Mouse (Mus musculus) layer of hippocampus, adult 11-12 months (tissue): ENCODE measurements around the gene Siva1.
A peak's percentile ranks its signal among the peaks of the same experiment; 100 is the strongest.

ENCODE experiments used
- DNase-seq: peaks from one replicate; pipeline ENCODE4 v3.0.0; 2022; ENCODE audit warnings: low spot score

Gene Siva1

GRCm38 (mm10) chr12:112659109-112659508 lies 14.6 kb downstream of the Siva1 start:
- DNase-seq, result peak; percentile 66

- DNase-seq, result no peak
Measured at GRCm38 (mm10) chr12:112660576-112661326, 16.3 kb downstream of the Siva1 start.

DNA sequence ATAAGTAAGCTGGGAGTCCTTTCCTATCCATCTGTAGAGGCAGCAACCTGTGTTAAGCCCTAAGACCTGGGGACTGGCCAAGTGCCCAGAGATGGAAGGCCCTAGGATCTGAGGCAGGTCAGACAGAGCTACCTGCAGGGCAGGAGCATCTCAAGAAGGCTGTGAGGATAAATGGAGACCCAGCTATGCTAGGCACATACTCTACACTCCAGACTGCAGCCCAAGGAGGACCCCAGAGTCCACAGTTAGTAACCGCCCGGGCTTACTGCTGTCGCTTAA lies 16.8 kb downstream of the Siva1 start:
- no peak for DNase-seq

GRCm38 (mm10) chr12:112661851-112662250 lies 17.4 kb downstream of the Siva1 start:
- DNase-seq, result no peak

DNA sequence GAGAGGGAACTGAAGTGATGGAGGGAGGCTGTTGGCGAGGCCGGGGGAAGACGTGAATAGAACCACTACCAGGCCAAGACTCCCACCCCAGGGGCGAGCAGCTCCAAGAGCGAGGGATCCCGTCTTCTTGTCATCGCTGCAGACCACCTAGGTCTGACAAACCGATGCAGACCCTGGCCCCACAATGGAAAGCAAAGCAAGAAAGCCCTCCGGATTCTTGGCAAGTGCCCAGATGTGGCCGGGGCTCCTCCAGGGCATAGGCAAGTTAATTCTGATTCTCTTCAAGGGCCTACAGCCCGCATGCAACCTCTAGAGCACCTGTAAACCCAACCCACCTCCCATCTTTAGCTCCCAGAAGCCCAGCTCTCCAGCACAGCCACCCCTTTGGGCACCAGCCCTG lies 18.8 kb downstream of the Siva1 start:
- DNase-seq, result no peak

DNA sequence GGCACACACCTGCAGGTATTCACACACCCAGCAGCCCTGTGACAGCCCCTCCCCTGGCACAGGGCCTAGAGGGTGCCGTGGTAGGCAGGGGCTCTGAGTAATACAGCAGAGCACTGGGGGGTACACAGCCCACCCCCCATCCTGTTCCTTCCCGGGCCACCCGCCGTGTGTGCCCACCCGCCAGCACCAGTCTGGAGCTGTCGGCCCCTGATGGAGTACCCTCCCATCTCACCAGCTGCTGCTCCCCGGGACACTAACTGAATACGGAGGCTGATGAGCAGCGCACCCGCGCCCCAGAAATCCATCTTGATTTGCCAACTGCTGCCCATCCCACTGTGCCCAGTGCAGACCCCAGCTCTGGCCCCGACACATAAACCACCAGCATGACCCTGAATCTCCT lies 19.2 kb downstream of the Siva1 start:
- no peak for DNase-seq

DNA sequence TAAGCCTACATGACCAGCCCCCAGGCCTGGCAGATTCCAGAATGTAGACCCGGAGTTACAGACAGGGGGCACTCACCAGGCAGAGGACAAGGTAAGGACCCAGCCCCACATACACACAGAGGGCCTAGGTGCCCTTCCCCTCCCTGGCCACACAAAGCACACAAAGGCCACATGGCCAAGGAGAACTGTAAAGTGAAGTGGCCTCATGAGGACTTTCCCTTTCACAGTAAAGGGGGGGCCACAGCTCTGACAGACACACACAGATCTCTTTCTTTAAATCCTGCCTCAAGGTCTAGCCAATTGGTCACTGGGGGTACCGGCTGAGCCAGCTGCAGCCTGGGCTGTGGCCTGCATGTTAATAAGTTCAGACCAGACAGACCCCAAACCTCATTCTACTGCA lies 19.6 kb downstream of the Siva1 start:
- no peak for DNase-seq

GRCm38 (mm10) chr12:112664656-112665055 lies 20.2 kb downstream of the Siva1 start:
- no peak for DNase-seq

GRCm38 (mm10) chr12:112665445-112665844 lies 21.0 kb downstream of the Siva1 start:
- DNase-seq, result peak; percentile 82

GRCm38 (mm10) chr12:112665881-112666544 lies 21.5 kb downstream of the Siva1 start:
- DNase-seq, result no peak

GRCm38 (mm10) chr12:112667619-112668297 lies 23.3 kb downstream of the Siva1 start:
- DNase-seq, result peak; percentile 55

DNA sequence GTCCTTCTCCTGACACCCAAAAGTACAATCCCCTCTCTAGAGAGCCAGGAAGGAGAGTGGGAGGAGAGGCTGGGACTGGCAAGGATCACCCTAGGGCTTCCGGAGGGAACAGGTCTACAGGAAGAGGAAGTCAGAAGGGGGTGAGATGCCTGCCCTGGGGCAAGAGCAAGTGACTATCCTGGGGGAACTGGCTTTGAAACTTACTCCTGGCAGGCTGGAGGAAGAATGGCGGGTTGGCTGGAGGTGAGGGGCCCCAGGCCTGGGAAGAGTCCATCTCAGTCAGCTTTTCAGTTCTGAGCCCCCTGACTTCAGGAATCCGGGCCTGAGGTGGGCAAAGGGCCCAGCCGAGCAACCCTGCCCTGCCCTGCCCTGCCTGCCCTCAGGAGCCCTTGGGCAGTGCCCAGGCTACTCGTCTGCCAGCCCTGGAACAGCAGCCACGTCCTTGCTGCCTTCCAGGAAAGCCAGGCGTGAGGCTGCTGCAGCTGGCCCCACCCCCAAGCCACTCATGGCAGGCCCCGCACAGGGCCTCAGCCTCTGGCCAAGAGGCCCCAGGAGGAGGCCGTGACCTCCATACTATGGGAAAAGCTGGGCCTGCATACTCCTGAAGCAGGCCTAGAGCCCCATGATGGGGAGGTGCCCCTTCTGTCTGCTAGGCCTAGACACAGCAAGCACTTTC lies 26.4 kb downstream of the Siva1 start:
- DNase-seq, result no peak

- no peak for DNase-seq
Measured at GRCm38 (mm10) chr12:112671891-112672290, 27.4 kb downstream of the Siva1 start.

GRCm38 (mm10) chr12:112672744-112673575 lies 28.5 kb downstream of the Siva1 start:
- DNase-seq, result no peak

GRCm38 (mm10) chr12:112673576-112674091 lies 29.2 kb downstream of the Siva1 start:
- no peak for DNase-seq

GRCm38 (mm10) chr12:112674132-112675011 lies 29.9 kb downstream of the Siva1 start, which contains the start of gene Akt1:
Akt1 (minus strand) TSS chr12:112674884.
- DNase-seq, result no peak

DNA sequence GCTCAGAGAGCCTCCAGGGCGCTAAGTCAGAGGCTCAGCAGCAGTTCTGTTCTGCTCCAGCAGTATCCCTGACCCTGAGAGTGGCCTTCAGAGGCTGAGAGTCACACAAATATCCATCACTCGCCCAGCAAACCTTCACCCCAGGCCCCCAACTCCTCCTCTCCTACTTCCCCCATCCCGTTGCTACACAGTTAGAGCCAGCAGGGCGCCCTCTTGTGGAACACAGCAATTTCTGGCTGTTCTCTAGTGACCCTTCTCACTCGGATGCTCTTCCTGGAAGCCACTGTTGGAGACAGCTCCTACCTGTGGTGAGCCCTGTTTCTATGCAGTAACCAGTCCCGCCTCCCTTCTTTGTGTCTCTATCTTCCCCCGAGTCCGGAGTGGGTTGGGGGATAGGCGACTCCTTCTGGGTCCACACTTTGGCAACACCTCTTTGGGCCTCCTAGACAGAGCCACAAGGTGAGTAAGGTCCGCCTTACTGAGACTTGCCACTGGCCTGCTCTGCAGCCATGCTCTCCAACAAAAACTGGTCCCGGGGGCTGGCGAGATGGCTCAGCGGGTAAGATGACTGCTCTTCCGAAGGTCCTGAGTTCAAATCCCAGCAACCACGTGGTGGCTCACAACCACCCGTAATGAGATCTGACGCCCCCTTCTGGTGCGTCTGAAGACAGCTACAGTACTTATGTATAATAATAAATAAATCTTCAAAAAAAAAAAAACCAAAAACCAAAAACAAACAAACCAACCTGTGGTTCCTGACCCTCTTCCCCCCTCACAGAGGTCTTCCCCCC lies 31.0 kb downstream of the Siva1 start:
- DNase-seq, result peak; percentile 86

GRCm38 (mm10) chr12:112677076-112677475 lies 32.6 kb downstream of the Siva1 start:
- no peak for DNase-seq

DNA sequence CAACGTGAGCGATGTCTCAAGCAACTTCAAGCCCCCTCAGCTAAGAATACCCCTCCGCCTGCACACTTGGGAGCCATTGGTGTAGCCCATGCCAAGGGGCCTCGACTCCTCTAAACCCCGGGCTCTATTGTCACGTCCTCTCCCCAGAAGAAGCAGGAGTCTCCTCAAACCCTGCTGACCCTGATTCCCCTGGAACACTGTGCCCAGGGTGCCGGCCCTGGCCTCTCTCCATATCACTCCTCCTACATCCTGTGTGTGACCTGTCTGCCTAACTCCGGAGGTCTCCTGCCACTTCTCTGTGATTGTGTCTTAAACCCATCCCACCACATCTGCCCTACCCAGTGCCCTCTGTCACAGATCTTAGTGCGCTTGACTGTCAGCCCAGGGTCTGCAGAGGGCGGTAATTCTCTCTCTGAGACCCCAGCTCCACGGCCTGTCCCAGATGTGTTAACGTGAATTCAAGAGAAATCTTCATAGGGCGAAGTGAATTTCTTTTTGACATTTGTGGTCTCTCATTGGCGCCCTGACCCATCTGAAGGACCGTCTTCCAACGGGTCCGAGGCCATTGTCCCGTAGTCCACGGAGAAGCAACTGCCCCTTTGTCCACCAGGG lies 33.6 kb downstream of the Siva1 start:
- no peak for DNase-seq
